Mouse (Mus musculus): ENCODE measurements around the gene Dab1. TPM values are rescaled to one million over a fixed set of nuclear protein-coding genes. Genes with fewer than 3 reads are reported as not detected.

Dab1 gene
- polyA plus RNA-seq, 1 experiment from 2014 or later, result 0.30 TPM

DNA sequence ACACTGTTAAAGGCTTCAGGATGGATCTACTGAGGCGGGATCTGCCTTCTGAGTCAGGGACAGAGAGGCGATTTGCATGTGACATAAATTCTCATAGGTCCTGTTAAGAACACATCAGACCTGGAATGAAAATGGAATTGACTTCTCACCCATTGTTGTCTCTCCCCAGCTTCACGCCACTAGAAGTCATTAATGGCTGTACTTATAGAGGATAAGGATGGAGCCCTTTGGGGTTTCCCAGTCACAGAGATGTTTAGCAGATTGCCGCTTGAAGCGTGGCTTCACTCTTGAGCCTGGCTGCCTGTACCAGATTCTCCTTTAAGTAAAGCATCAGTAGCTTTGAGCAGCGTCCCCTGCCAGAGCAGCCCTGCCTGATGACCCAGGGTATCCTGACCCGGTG, 954.3 kb downstream of the Dab1 start:
- H3K4me2 ChIP-seq, result no peak overlapping the region
- DNase-seq, result no peak
- no peaks in the 10 kb centered on the region for H3K4me1 ChIP-seq (replicated peaks)
- no peaks in the 10 kb centered on the region for H3K27me3 ChIP-seq
- no peak overlapping the region for H3K4me3 ChIP-seq (replicated peaks)
- H3K36me3 ChIP-seq, result no peaks in the 10 kb centered on the region
- H3K9ac ChIP-seq, result no peak overlapping the region
- H3K9me3 ChIP-seq (replicated peaks), result no peaks in the 10 kb centered on the region
- H3K27ac ChIP-seq, result no peak overlapping the region
- WGBS (ENCODE audit: insufficient replicate concordance), result 70% methylated on average over 7 of the region's 7 CpGs
- ATAC-seq (ENCODE audit: low read depth), result no peak

DNA sequence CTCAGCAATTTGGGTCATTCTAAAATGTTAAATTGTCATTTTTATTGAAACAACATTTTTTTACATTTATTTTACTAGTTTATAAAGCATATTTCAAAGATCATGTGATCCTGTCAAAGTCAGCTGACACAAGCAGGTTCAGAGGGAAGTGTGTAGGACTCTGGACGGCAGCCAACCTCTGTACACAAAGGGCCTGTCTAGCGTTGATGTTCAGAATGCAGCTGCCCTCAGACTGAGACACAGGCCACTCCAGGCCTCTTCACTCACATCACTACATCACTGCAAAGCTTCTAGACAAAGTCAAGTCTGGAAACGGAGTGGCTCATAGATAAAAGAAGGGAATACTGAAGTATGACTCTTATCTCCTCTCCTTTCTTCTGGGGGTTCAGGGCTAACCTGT, 959.2 kb downstream of the Dab1 start:
- no peak for ATAC-seq (ENCODE audit: low read depth)
- Histone ChIP-seq H3K9ac (no peak overlapping the region), H3K27ac (no peak overlapping the region), H3K9me3 (replicated peaks) (no peaks in the 10 kb centered on the region), H3K4me3 (replicated peaks) (no peak overlapping the region), H3K4me1 (replicated peaks) (no peaks in the 10 kb centered on the region), H3K4me2 (no peak overlapping the region), H3K27me3 (no peaks in the 10 kb centered on the region), H3K36me3 (no peaks in the 10 kb centered on the region)
- DNase-seq, result no peak
- WGBS (ENCODE audit: insufficient replicate concordance), result 46% methylated on average over 3 of the region's 3 CpGs

DNA sequence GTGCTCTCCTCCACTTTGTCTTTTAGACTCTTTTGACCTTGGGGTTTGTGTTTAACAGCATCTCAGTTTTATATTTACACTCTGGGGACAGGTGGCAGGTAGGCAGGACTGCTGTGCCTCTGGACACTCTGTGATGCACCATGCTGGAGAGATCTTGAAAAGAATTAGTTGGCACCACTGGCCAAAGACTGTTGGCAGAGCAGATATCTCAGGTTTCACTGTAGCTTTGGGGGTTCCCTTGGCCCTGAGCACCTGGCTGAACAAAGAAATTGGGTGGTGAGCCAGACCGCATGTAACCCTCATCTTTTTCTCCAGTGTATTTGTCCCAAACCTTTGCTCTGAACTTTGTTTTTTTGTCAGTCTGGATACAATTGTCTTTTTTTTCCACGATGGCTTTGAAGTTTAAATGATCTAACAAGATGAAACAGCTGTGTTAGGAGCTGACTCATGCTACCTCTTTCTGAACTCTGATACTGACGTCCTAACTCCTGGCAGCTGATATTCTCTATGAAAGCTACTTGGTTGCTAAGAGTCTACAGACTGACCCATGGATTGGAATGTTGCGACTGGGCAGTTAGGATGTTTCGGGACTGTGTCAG, 960.9 kb downstream of the Dab1 start:
- H3K4me3 ChIP-seq (replicated peaks), result no peak overlapping the region
- H3K9ac ChIP-seq, result no peak overlapping the region
- DNase-seq, result no peak
- no peaks in the 10 kb centered on the region for H3K4me1 ChIP-seq (replicated peaks)
- no peak overlapping the region for H3K4me2 ChIP-seq
- no peak for ATAC-seq (ENCODE audit: low read depth)
- H3K27me3 ChIP-seq, result no peaks in the 10 kb centered on the region
- no peak overlapping the region for H3K27ac ChIP-seq
- H3K36me3 ChIP-seq, result no peaks in the 10 kb centered on the region
- 70% methylated on average over 5 of the region's 5 CpGs for WGBS (ENCODE audit: insufficient replicate concordance)
- H3K9me3 ChIP-seq (replicated peaks), result no peaks in the 10 kb centered on the region

DNA sequence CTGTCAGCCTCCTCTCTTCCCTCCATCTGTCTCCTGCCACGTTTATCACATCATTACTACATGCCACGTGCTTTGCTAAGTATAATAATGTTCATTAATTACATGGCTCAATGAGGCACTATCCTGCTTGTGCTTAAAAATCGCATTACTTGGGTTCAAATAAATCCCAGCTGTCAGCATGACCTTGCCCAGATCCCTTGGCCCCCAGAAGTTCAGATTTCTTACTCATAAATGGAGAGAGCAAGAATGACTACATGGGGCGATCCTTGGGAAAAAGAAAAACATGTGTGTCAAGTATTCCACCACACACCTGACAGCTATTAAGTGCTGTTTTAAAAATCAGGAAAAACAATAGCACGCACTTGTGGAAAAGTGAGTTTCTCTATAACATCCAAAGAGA, 963.6 kb downstream of the Dab1 start:
- ATAC-seq (ENCODE audit: low read depth) (no peak), DNase-seq (no peak)
- Histone ChIP-seq H3K9me3 (replicated peaks) (no peaks in the 10 kb centered on the region), H3K4me1 (replicated peaks) (no peaks in the 10 kb centered on the region), H3K4me2 (no peak overlapping the region), H3K9ac (no peak overlapping the region), H3K27ac (no peak overlapping the region), H3K36me3 (no peaks in the 10 kb centered on the region), H3K4me3 (replicated peaks) (no peak overlapping the region), H3K27me3 (no peaks in the 10 kb centered on the region)
- 53% methylated on average over 5 of the region's 5 CpGs for WGBS (ENCODE audit: insufficient replicate concordance)

DNA sequence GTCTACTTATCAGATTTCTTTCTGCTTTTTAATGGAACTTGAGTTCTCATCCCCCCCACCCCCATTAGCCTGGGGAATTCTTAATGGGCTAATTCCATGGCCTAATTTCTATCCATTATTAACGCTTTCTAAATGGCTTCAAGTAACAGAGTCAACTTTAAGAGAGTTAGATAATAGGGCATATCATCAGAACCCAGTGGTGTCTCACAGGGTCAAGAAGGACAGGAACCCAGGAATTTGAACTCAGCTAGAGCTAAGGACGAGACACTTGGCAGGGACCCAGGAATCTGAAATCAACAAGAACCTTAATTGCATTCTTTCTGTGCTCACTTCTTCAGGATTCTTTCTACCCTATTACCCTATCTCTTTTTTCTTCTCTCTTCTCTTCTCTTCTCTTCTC, 968.7 kb downstream of the Dab1 start:
- DNase-seq, result no peak
- 52% methylated on average over 2 of the region's 2 CpGs for WGBS (ENCODE audit: insufficient replicate concordance)
- H3K27ac ChIP-seq, result no peak overlapping the region

DNA sequence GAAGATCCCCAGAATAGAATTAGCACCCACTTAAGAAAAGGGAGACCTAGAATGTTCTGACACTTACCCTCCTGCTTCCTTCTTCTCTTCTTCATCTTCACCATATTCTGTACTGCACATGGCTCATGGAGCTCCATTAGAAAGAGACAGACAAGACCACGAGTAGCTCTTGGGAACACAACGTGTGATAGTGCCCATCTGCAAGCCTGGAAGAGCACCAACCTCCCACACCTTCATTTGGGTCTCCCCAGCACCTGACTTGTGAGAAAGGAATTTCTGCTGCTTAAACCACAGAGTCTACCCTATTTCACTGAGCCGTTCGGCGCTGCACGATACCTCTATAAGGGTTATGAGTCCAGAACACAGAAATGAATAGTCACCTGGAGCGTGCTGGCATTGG, 977.8 kb downstream of the Dab1 start:
- Histone ChIP-seq H3K9ac (no peak overlapping the region), H3K4me1 (replicated peaks) (no peaks in the 10 kb centered on the region), H3K27me3 (no peaks in the 10 kb centered on the region), H3K27ac (no peak overlapping the region), H3K4me2 (no peak overlapping the region), H3K4me3 (replicated peaks) (no peak overlapping the region), H3K36me3 (no peaks in the 10 kb centered on the region), H3K9me3 (replicated peaks) (no peaks in the 10 kb centered on the region)
- ATAC-seq (ENCODE audit: low read depth) (no peak), DNase-seq (no peak)
- 77% methylated on average over 7 of the region's 7 CpGs for WGBS (ENCODE audit: insufficient replicate concordance)

More for the DNA sequence above, 968.7 kb downstream of the Dab1 start:
- Histone ChIP-seq H3K9me3 (replicated peaks) (no peaks in the 10 kb centered on the region), H3K36me3 (no peaks in the 10 kb centered on the region), H3K4me2 (no peak overlapping the region), H3K9ac (no peak overlapping the region), H3K27me3 (no peaks in the 10 kb centered on the region), H3K4me3 (replicated peaks) (no peak overlapping the region), H3K4me1 (replicated peaks) (no peaks in the 10 kb centered on the region)
- ATAC-seq (ENCODE audit: low read depth), result no peak

DNA sequence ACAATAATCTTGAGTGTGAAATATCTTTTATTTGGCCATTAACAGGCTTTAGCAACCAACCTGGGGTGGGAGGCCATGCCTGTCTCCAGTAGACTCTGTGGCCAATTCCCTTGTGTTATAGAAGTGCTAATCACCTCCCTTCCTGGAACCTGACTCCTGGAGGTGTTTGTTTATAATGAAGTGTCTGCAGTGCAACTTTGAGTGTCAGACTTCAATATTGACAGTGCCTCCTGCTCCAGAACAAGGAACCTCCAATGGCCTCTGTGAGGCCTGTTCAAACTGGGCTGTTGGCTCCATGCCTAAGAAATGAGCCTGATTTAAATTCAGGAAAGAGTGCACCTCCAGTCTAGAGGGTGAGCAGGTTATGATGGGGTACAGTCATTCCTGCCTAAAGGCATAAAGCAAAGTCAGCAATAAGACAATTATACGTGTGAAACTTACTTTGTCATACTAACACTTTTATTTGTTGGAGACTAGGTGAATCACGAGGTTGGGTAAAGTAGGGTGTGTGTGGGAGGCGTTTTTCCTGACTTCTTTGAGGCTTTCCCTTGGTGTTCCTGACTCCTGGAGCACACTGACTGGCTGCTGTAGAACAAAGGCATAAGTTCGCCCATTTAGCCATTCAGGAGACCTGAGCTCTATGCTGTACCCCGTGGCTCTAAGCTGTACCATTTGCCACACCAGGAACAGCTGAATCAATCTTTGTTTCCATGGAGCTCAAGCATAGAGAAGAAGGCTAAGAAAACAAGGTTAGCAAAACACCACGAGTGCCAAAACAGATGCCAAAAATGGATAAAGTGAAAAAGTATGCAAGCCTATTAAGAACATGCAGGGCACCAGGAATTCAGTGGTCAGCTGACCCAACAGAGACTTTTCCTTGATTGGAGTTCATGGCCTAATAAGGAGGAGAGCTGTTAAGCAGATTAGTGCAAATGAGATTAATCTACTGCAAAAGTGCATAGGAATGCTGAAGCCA, 978.6 kb downstream of the Dab1 start:
- no peak for DNase-seq
- 50% methylated on average over 6 of the region's 6 CpGs for WGBS (ENCODE audit: insufficient replicate concordance)
- no peaks in the 10 kb centered on the region for H3K27me3 ChIP-seq
- H3K9ac ChIP-seq, result no peak overlapping the region
- H3K36me3 ChIP-seq, result no peaks in the 10 kb centered on the region
- H3K27ac ChIP-seq, result no peak overlapping the region
- H3K4me2 ChIP-seq, result no peak overlapping the region
- H3K4me1 ChIP-seq (replicated peaks), result no peaks in the 10 kb centered on the region
- H3K4me3 ChIP-seq (replicated peaks), result no peak overlapping the region
- no peak for ATAC-seq (ENCODE audit: low read depth)
- no peaks in the 10 kb centered on the region for H3K9me3 ChIP-seq (replicated peaks)

DNA sequence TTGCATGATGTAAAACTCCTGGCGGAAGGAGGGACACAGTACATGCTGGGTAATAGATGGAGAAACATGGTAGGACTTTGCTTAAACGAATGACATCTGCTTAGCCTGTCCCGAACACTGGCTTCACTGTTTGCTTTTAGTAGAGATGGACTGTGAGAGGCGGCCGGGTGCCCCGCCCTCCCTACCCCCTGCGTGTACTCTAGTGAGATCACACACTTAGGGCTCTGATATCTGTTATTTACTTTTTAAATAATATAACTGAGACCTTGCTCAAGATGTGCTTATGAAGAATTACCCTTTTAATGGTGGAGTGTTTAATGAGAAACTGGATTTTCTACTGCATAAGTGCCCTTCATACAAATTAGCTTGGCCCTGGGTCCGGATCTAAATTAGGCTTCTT, 983.6 kb downstream of the Dab1 start:
- Histone ChIP-seq H3K36me3 (no peaks in the 10 kb centered on the region), H3K4me2 (no peak overlapping the region), H3K4me1 (replicated peaks) (no peaks in the 10 kb centered on the region), H3K9ac (no peak overlapping the region), H3K27ac (no peak overlapping the region), H3K27me3 (no peaks in the 10 kb centered on the region), H3K9me3 (replicated peaks) (no peaks in the 10 kb centered on the region), H3K4me3 (replicated peaks) (no peak overlapping the region)
- ATAC-seq (ENCODE audit: low read depth), result no peak
- WGBS (ENCODE audit: insufficient replicate concordance), result 71% methylated on average over 8 of the region's 8 CpGs
- no peak for DNase-seq

DNA sequence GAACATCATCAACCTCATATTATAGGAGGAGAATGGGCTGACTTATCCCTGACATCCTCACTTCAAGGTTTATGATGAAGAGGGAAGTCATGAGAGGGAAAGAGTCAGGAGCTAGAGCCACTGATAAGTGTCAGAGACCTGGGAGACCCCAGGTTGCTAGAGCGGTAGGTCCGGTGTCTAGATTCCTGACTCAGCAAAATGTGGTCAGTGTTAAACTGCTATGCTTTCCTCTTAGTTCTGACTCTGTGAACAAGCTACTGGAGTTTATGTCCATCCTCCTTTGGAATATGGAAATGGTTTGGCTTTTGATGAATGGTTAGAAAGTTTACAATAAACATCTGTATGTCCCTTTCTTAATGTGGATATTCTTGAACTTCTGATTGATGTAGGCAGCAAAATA, 985.1 kb downstream of the Dab1 start:
- 71% methylated on average over 2 of the region's 2 CpGs for WGBS (ENCODE audit: insufficient replicate concordance)
- Histone ChIP-seq H3K4me3 (replicated peaks) (no peak overlapping the region), H3K36me3 (no peaks in the 10 kb centered on the region), H3K9me3 (replicated peaks) (no peaks in the 10 kb centered on the region), H3K4me2 (no peak overlapping the region), H3K9ac (no peak overlapping the region), H3K27ac (no peak overlapping the region), H3K27me3 (no peaks in the 10 kb centered on the region), H3K4me1 (replicated peaks) (no peaks in the 10 kb centered on the region)
- DNase-seq, result no peak
- no peak for ATAC-seq (ENCODE audit: low read depth)

DNA sequence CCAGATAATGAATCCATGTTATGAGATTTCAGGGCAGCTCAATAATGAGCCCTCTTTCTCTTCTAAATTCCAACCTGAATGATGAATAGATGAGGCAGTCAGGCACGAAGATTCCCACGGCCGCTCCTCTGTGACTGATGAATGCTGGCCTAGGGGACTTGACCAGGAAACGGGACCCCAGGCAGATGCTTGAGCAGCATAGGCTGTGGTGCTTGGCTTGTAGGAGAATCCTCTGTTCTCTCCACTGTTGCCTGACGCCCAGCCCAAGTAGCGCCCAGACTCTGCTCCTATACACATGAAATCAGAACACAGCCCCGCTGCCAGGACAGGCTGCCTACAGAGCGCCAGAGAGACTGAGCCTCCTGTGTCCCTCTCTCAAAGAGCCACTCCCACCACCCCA, 987.7 kb downstream of the Dab1 start:
- no peak for DNase-seq
- Histone ChIP-seq H3K4me3 (replicated peaks) (no peak overlapping the region), H3K4me2 (no peak overlapping the region), H3K36me3 (no peaks in the 10 kb centered on the region), H3K4me1 (replicated peaks) (no peaks in the 10 kb centered on the region), H3K9me3 (replicated peaks) (no peaks in the 10 kb centered on the region), H3K27me3 (no peaks in the 10 kb centered on the region), H3K27ac (no peak overlapping the region), H3K9ac (no peak overlapping the region)
- ATAC-seq (ENCODE audit: low read depth), result no peak
- 77% methylated on average over 8 of the region's 8 CpGs for WGBS (ENCODE audit: insufficient replicate concordance)

DNA sequence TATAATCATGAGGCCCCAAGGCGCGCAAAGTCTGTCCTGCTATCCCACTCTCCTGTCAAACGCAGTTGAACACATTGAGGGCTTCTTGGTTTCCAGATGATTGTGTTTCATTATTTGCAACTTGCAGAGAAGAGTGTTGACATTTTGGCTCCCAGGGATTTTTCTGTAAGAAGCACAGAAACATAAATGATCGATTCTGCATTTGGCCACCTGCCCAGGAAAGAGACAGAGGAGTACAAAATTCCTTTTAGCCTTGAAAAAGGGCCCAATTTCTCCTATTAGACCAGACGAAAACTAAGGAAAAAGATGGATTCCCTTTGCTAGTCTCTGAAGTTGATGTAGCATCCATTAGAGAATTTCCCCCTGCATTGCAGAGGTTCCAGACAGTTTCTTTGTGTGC, 988.5 kb downstream of the Dab1 start:
- WGBS (ENCODE audit: insufficient replicate concordance), result 62% methylated on average over 5 of the region's 5 CpGs
- H3K27ac ChIP-seq, result no peak overlapping the region
- DNase-seq (no peak), ATAC-seq (ENCODE audit: low read depth) (no peak)
- no peaks in the 10 kb centered on the region for H3K9me3 ChIP-seq (replicated peaks)
- no peak overlapping the region for H3K4me2 ChIP-seq
- H3K36me3 ChIP-seq, result no peaks in the 10 kb centered on the region
- no peaks in the 10 kb centered on the region for H3K27me3 ChIP-seq
- H3K9ac ChIP-seq, result no peak overlapping the region
- H3K4me3 ChIP-seq (replicated peaks), result no peak overlapping the region
- H3K4me1 ChIP-seq (replicated peaks), result no peaks in the 10 kb centered on the region

DNA sequence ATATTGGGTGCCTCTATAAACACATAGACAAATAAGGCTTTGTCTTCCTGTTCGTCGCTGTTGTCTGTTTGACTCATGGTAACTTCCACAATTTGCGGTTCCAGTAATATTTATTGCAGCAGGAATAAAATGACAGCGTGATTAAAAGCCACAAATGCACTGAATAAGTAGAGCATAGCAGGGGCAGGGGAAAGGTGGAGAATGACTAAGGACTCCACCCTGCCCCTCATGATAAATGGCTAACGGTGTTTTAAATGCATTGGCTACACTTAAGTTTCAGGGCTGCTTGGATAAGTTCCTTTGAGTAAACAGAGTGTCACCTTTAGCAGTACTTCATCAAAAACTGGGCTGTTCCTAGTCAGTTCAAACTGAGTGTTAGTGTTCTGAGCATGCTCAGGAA, 1000.3 kb downstream of the Dab1 start:
- H3K4me2 ChIP-seq, result no peak overlapping the region

More for the DNA sequence above, 1000.3 kb downstream of the Dab1 start:
- H3K4me3 ChIP-seq (replicated peaks), result no peak overlapping the region
- no peaks in the 10 kb centered on the region for H3K27me3 ChIP-seq
- no peaks in the 10 kb centered on the region for H3K4me1 ChIP-seq (replicated peaks)
- 52% methylated on average over 5 of the region's 5 CpGs for WGBS (ENCODE audit: insufficient replicate concordance)
- H3K9me3 ChIP-seq (replicated peaks), result no peaks in the 10 kb centered on the region
- no peaks in the 10 kb centered on the region for H3K36me3 ChIP-seq
- H3K9ac ChIP-seq, result no peak overlapping the region
- DNase-seq (no peak), ATAC-seq (ENCODE audit: low read depth) (no peak)
- no peak overlapping the region for H3K27ac ChIP-seq

Data from liver, embryonic 13.5 days (tissue).